Mouse (Mus musculus) kidney, adult 2 months (tissue): ENCODE measurements around the gene Comt. TPM values are rescaled to one million over a fixed set of nuclear protein-coding genes. Genes with fewer than 3 reads are reported as not detected.

Experiments
- DNase-seq: peaks from one replicate; pipeline ENCODE4 v3.0.0; 2021
- H3K27ac ChIP-seq: fragments of 200-500 bp; 2 replicates; pipeline ENCODE4 v1.5.1; 2012; ENCODE audit warnings: low read depth, low read length, control low read depth, inconsistent platforms; ENCODE audit not compliant: insufficient read depth
- H3K27me3 ChIP-seq: fragments of 200-500 bp; replicated peaks from 2 replicates; pipeline ENCODE4 v1.6.1; 2012; ENCODE audit warnings: mild to moderate bottlenecking, moderate library complexity, low read length, inconsistent platforms; ENCODE audit not compliant: control insufficient read depth, insufficient read depth
- H3K36me3 ChIP-seq: fragments of 200-500 bp; 2 replicates; pipeline ENCODE4 v1.6.1; 2012; ENCODE audit warnings: mild to moderate bottlenecking, moderate library complexity, low read length, inconsistent platforms; ENCODE audit not compliant: control insufficient read depth, insufficient read depth
- H3K4me1 ChIP-seq: fragments of 200-500 bp; 2 replicates; pipeline ENCODE4 v1.6.1; 2011; ENCODE audit warnings: low read length; ENCODE audit not compliant: control insufficient read depth, insufficient read depth
- H3K4me3 ChIP-seq: fragments of 200-500 bp; 2 replicates; pipeline ENCODE4 v1.5.1; 2011; ENCODE audit warnings: mild to moderate bottlenecking, low read depth, low read length, control low read depth; ENCODE audit not compliant: insufficient read depth
- CTCF ChIP-seq: fragments of 200-500 bp; conservative IDR thresholded peaks from 2 replicates; pipeline ENCODE4 v1.5.1; 2011; ENCODE audit warnings: low read depth, mild to moderate bottlenecking, control low read depth, low read length, moderate library complexity, mixed read lengths; ENCODE audit not compliant: insufficient read depth, insufficient read length
- POLR2A ChIP-seq: fragments of 200-500 bp; IDR thresholded peaks from one replicate; pipeline ENCODE4 v1.6.1; 2011; ENCODE audit warnings: low read depth, low read length, control low read depth
- WGBS: fragments of 180-500 bp; shearing (Covaris S2); methylation state at CpG from one replicate; pipeline ENCODE4 v1.1.7; 2018; 5-methylcytosine and 5-hydroxymethylcytosine counted together
- polyA plus RNA-seq: library from polyadenylated mRNA; depleted of rRNA; stranded (reverse); fragments of >200 nt; gene quantifications from 2 replicates; pipeline ENCODE4 v1.2.3, GENCODE M21; 2012

The Comt gene
- polyA plus RNA-seq, 1 experiment, result 519 TPM

- H3K36me3 ChIP-seq, result no peaks in the 10 kb centered on the region
- H3K27me3 ChIP-seq, result no peaks in the 10 kb centered on the region
- WGBS, result 92% methylated on average over 6 of the region's 6 CpGs
- DNase-seq, result no peak
- H3K27ac ChIP-seq, result no peak overlapping the region
- no peak overlapping the region for H3K4me3 ChIP-seq
- TF ChIP-seq POLR2A (no peak), CTCF (no peak)
- H3K4me1 ChIP-seq, result no peaks in the 10 kb centered on the region
Observed at GRCm38 (mm10) chr16:18455407-18455806, 28.8 kb upstream of the Comt start.

GRCm38 (mm10) chr16:18453846-18454245 is 27.2 kb upstream of the Comt start:
- Histone ChIP-seq H3K27me3 (no peaks in the 10 kb centered on the region), H3K27ac (no peak overlapping the region), H3K36me3 (no peaks in the 10 kb centered on the region), H3K4me1 (no peaks in the 10 kb centered on the region), H3K4me3 (no peak overlapping the region)
- 63% methylated on average over 5 of the region's 5 CpGs for WGBS
- peak; percentile 43 for DNase-seq
- no peak for TF ChIP-seq CTCF
- TF ChIP-seq POLR2A, result no peak

DNA sequence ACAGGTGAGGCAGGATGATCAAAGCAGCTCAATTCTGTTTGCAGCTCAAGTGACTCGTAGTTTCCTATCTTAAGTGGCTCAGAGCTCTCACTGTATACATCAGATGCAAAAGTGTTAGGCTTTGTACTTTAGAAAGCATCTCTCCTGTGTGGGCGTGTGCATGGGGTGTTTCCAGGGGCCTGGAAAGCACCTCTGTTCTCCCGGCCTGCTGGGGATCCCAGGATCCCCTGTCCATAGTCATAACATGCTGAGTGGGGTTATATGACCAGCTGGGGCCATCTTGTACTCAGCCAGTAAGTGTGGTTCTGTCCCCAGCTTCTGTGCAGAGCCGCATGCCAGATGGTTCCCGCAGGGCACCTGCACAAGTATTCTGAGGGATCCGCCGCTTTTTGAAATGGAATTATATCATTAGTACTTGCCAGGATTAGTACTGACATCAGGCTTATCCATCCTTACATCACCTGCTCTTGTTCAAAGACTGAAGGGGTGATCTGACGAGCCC is 25.8 kb upstream of the Comt start:
- H3K36me3 ChIP-seq, result no peaks in the 10 kb centered on the region
- no peak for DNase-seq
- H3K4me1 ChIP-seq, result no peaks in the 10 kb centered on the region
- H3K27ac ChIP-seq, result no peak overlapping the region
- H3K4me3 ChIP-seq, result no peak overlapping the region
- no peaks in the 10 kb centered on the region for H3K27me3 ChIP-seq
- TF ChIP-seq POLR2A (no peak), CTCF (no peak)
- 93% methylated on average over 8 of the region's 8 CpGs for WGBS

GRCm38 (mm10) chr16:18451486-18452181 is 25.0 kb upstream of the Comt start:
- WGBS, result 48% methylated on average over 9 of the region's 9 CpGs
- Histone ChIP-seq H3K36me3 (no peaks in the 10 kb centered on the region), H3K4me1 (no peaks in the 10 kb centered on the region), H3K27me3 (no peaks in the 10 kb centered on the region), H3K27ac (no peak overlapping the region), H3K4me3 (no peak overlapping the region)
- no peak for DNase-seq
- TF ChIP-seq POLR2A (no peak), CTCF (no peak)

- TF ChIP-seq CTCF (no peak), POLR2A (no peak)
- no peak overlapping the region for H3K4me3 ChIP-seq
- no peak overlapping the region for H3K27ac ChIP-seq
- no peaks in the 10 kb centered on the region for H3K4me1 ChIP-seq
- no peaks in the 10 kb centered on the region for H3K27me3 ChIP-seq
- no peak for DNase-seq
- no peaks in the 10 kb centered on the region for H3K36me3 ChIP-seq
- 93% methylated on average over 4 of the region's 4 CpGs for WGBS
Observed at GRCm38 (mm10) chr16:18449005-18449404, 22.4 kb upstream of the Comt start.

DNA sequence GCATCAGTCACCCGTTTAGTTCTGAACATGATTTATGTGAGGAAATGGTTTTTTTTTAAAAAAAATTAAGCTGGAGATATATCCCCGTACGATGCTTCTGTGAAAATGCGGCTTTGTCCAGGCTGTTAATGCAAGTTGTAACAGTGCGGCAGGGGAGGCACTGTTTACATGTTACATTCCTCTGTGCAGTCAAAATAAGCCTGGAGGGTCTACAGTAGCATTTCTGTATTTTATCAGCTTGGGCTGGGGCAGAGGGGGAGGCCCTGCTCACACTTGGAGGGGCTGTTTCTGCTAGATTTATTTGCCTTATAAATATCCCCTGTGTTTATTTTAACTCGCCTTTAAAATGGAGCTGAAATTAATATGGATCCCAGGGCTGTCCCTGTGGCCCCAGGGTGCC is 21.5 kb upstream of the Comt start:
- H3K27ac ChIP-seq, result no peak overlapping the region
- H3K36me3 ChIP-seq, result no peaks in the 10 kb centered on the region
- no peaks in the 10 kb centered on the region for H3K27me3 ChIP-seq
- TF ChIP-seq POLR2A (no peak), CTCF (no peak)
- no peaks in the 10 kb centered on the region for H3K4me1 ChIP-seq
- no peak overlapping the region for H3K4me3 ChIP-seq
- WGBS, result 59% methylated on average over 6 of the region's 6 CpGs
- DNase-seq, result no peak

DNA sequence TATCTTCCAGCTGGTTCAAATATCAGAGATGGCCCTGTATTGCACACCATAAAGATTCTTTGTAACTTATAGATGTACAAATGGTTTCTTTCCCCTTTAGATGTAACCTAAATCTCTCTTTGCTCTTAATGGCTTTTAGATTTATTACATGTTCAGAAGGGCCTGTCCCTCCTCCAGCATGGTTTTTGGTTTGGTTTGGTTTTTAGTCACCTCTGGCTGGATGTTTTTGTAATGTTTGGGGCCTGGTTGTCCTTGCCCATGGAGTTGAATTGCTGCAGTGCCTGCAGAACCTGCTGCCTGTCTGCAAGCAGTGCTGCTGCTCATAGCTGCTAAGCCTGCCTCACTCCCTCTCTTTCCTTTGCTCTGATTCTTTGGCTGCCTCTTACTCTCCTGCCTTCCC is 20.6 kb upstream of the Comt start:
- no peak for DNase-seq
- TF ChIP-seq CTCF (no peak), POLR2A (no peak)
- no peaks in the 10 kb centered on the region for H3K4me1 ChIP-seq
- no peak overlapping the region for H3K4me3 ChIP-seq
- no peaks in the 10 kb centered on the region for H3K27me3 ChIP-seq
- H3K36me3 ChIP-seq, result no peaks in the 10 kb centered on the region
- no peak overlapping the region for H3K27ac ChIP-seq
